Mouse (Mus musculus): Measurements from ENCODE around the gene Itih4.

Itih4 gene

DNA sequence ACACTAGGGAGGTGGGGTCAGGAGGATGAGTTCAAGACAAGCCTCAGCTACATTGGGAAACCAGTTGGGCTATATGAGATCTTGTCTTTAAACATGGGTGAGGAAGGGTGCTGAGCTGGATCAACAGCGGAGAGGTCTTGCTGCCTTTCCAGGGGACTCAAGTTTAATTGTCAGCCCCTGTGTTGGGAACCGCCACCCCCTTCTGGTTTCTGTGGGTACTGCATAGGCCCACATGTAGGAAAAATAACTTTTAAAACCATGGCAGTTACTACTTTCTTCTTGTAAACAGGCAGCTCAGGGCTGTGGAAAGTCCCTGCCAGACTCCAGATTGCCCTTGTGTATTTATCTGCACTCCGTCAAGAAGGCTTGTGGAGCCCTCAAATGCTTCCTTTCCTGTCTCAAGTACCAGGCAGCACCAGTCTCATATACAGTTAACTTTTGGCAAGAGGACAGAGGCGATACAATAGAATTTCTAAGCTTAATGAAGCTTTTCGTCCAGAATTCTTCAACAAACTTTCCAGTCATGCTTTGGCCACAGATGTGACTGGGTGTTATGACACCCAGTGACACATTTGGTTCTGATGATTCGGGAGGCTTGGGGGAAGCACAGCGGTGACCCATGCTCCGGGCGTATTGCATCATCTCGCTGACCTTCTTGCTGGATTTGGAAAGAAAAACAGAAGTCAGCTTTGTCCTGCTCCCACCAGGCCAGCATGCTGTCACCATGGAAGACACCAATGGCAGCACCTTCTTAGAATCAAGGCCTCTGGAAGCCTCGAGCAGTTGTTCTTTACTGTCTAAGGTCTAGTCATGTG, 57.8 kb downstream of the Itih4 start:
- peak; percentile 84 to 87 for DNase-seq

DNA sequence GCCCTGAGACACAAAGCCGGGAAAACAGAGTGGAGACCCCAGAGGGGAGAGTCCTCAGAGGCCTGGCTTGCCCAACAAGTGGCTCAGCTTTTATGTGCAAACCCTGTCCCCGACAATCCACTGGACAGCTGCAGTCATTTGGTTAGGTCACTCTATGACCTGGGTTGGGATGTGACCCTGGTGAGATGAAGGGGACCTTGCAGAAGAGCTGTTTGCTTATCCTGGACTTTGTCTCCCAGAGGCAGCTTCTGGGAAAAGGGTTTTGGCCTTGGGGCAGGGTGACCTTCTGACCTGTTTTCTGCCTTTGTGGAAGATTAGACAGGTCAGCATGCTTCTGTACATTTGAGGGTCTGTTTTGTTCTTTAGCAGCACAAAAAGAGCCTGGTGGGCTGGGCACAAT, 58.5 kb downstream of the Itih4 start:
- no peak for DNase-seq

DNA sequence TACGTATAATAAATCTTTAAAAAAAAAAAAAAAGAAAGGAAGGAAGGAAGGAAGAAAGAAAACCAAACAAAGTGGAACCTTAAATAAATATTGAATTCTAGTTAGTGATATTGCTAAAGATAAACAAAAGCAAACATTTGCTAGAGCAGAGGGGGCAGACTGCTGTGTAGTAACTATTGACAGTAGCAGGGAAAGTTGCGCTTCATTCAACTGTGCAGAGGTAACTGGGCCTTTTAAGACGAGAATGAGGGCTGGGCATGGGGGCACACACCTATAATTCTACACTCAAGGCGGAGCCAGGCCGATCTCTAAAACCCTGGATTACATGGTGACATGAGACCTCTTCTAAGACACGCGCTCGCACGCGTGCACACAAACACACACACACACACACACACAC, 63.7 kb downstream of the Itih4 start:
- no peak for DNase-seq

DNA sequence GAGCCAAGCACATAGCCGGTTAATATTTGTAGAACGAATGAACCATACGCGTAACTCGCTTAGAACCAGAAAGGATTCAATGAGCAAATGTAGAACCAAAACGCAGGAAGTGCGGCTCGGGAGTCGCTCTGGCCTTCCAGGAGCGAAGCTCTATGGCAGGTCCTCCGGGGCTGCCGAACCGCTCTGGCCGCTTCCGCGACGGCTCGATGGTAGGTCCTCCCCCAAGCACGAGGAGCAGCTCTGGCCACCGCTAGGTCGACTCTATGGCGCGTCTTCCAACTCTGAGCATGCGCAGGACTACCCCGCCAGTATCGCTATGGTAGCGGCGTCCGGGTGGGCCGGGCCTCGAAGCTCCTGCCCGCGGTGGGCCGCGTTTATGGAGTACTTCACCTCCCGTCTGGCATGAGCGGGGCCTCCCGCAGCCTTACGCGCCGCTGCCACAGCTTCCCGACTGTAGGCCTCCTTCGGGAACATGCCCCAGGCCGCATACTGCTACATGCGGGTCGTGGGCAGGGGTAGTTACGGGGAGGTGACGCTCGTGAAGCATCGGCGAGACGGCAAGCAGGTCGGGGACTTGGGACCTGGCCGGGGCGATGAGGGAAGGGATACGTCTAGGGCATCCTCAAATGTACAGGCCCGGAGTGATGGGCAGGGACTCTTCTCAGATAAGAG, 65.0 kb downstream of the Itih4 start, which contains the start of gene Nek4:
Nek4 (plus strand) TSS at position 224 of the 672 bp plus-strand sequence.
- peak; percentile 97 to 98 for DNase-seq

Data from lung, postnatal 4 days (tissue).